Mouse (Mus musculus) Patski (cell line): ENCODE measurements around the gene Cela2a. TPM values are rescaled to one million over a fixed set of nuclear protein-coding genes. Genes with fewer than 3 reads are reported as not detected.

Source experiments
- ATAC-seq: fragments of 100-300 bp; one replicate; pipeline ENCODE4 v1.8.0; 2021
- CTCF ChIA-PET: fragments of 350-600 bp; sonication (Branson Sonifier 250); formaldehyde crosslinking; loops from one replicate; lab custom pipeline; 2022; ENCODE audit warnings: inconsistent platforms; lab: Charles Lee
- POLR2A ChIA-PET: fragments of 350-600 bp; sonication (Branson Sonifier 250); formaldehyde crosslinking; loops from one replicate; lab custom pipeline; 2022; ENCODE audit warnings: antibody characterized with exemption, inconsistent platforms; lab: Charles Lee
- DNase-seq: peaks from one replicate; pipeline ENCODE4 v3.0.0-alpha.2; 2011; ENCODE audit warnings: low read depth, low spot score
- H3K27me3 ChIP-seq: fragments of 371-371 bp; one replicate; pipeline ENCODE4 v1.5.1; 2021
- CTCF ChIP-seq: fragments of 100-300 bp; IDR thresholded peaks from one replicate; pipeline ENCODE4 v1.5.1; 2021
- in situ Hi-C: fragments of 300-500 bp; cut with MboI; formaldehyde crosslinking; loops from 3 replicates; pipeline ENCODE4 v1.11.1; 2018; ENCODE audit warnings: low pct_unique_long_range_greater_than_20kb, mixed read lengths
- polyA plus RNA-seq: library from polyadenylated mRNA; unstranded; gene quantifications from one replicate; pipeline ENCODE4 v1.2.3, GENCODE M21; 2021

Cela2a gene
- polyA plus RNA-seq, 1 experiment from 2014 or later: not detected

DNA sequence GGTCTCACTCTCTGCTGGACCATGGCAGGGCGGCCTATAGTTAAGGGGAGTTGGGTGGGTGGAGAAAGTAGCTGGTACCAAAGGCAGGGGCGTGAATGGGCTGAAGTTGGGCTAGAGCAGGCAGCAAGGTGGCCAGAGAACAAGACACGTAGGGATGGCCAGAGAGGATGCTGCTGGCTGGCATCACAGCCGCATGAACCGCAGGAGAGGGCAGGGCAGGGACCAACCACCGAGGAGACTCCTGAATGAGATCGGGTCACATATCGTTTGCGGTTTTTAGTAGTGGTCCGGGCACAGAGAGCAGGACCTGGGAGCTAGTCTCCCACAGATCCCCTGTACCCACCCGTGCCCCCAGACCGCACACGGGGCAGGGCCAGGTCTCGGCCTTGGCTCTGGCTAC is 33.4 kb upstream of the Cela2a start:
- H3K27me3 ChIP-seq: no peaks in the 10 kb centered on the region
- ATAC-seq: no peak
- TF ChIP-seq CTCF: no peak
- in situ Hi-C loops: loop anchor here (5.0 kb wide), 1 partner anchor 98 kb away; no protein-coding TSS in a partner anchor
- DNase-seq: no peak
- ChIA-PET CTCF (no interaction called here), POLR2A (no interaction called here)

GRCm38 (mm10) chr4:141858501-141858900 is 32.5 kb upstream of the Cela2a start:
- in situ Hi-C loops: loop anchor here (5.0 kb wide), 1 partner anchor 99 kb away; no protein-coding TSS in a partner anchor

GRCm38 (mm10) chr4:141857422-141857930 is 31.5 kb upstream of the Cela2a start:
- ChIA-PET CTCF (interaction anchor here (1.0 to 2.2 kb wide), 6 partner anchors 23 to 240 kb away, joined by 3 to 16 read pairs (median 4); no protein-coding TSS in a partner anchor), POLR2A (no interaction called here)
- TF ChIP-seq CTCF: no peak
- H3K27me3 ChIP-seq: no peaks in the 10 kb centered on the region
- in situ Hi-C loops: loop anchor here (5.0 kb wide), 1 partner anchor 100 kb away; no protein-coding TSS in a partner anchor
- ATAC-seq (peak; percentile 71), DNase-seq (no peak)

More at GRCm38 (mm10) chr4:141858501-141858900, 32.5 kb upstream of the Cela2a start:
- no peaks in the 10 kb centered on the region for H3K27me3 ChIP-seq
- DNase-seq (no peak), ATAC-seq (no peak)
- no peak for TF ChIP-seq CTCF
- POLR2A ChIA-PET: no interaction called here
- CTCF ChIA-PET: interaction anchor here (1.6 to 2.2 kb wide), 2 partner anchors 67 to 97 kb away, joined by 4 to 16 read pairs; no protein-coding TSS in a partner anchor

GRCm38 (mm10) chr4:141853437-141853836 is 27.5 kb upstream of the Cela2a start:
- no peak for ATAC-seq
- no peaks in the 10 kb centered on the region for H3K27me3 ChIP-seq
- no peak for DNase-seq
- ChIA-PET CTCF (interaction anchor here (1.2 to 2.9 kb wide), 5 partner anchors 11 to 103 kb away, joined by 3 to 19 read pairs (median 6); no protein-coding TSS in a partner anchor), POLR2A (no interaction called here)
- in situ Hi-C loops: no loop called here
- peak; percentile 68 for TF ChIP-seq CTCF

GRCm38 (mm10) chr4:141845999-141846398 is 20.0 kb upstream of the Cela2a start, which contains the start of gene Ctrc:
Gene Ctrc (minus strand): TSS chr4:141846359.
- no peaks in the 10 kb centered on the region for H3K27me3 ChIP-seq
- in situ Hi-C loops: loop anchor here (10.0 to 25.0 kb wide), 2 partner anchors 231 to 1166 kb away; partner anchors contain the start of gene Tmem82
- TF ChIP-seq CTCF: no peak
- DNase-seq (no peak), ATAC-seq (no peak)
- ChIA-PET POLR2A (no interaction called here), CTCF (interaction anchor here (1.1 to 1.7 kb wide), 2 partner anchors 25 to 36 kb away, joined by 3 to 4 read pairs; no protein-coding TSS in a partner anchor)

GRCm38 (mm10) chr4:141834536-141835095 is 8.7 kb upstream of the Cela2a start:
- ChIA-PET CTCF (interaction anchor here (1.0 kb wide), 1 partner anchor 17 kb away, joined by 3 read pairs; no protein-coding TSS in a partner anchor), POLR2A (no interaction called here)
- H3K27me3 ChIP-seq: no peaks in the 10 kb centered on the region
- in situ Hi-C loops: loop anchor here (25.0 kb wide), 1 partner anchor 1178 kb away; no protein-coding TSS in a partner anchor
- TF ChIP-seq CTCF: no peak
- no peak for DNase-seq
- no peak for ATAC-seq

DNA sequence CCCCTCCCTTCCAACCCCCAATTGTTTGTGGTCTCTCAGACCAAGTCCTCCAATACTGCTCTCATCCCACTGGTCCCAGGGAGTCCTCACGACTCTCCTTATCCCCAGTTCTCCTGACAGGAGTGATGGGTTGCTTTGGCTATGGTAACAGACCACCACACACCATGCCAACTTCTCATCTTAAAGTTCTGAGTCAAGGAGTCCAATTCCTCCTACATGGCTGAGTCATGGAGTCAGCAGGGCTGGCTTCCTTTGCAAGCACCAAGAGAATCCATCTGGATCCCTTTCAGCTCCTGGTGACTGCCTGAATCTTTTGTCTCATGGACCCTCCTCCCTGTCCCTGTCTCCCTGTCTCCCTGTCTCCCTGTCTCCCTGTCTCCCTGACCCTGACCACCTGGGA is 8.0 kb upstream of the Cela2a start:
- TF ChIP-seq CTCF: no peak
- POLR2A ChIA-PET: no interaction called here
- ATAC-seq: no peak
- CTCF ChIA-PET: interaction anchor here (1.0 kb wide), 1 partner anchor 17 kb away, joined by 3 read pairs; no protein-coding TSS in a partner anchor
- DNase-seq: no peak
- in situ Hi-C loops: loop anchor here (25.0 kb wide), 1 partner anchor 1178 kb away; no protein-coding TSS in a partner anchor
- no peaks in the 10 kb centered on the region for H3K27me3 ChIP-seq

DNA sequence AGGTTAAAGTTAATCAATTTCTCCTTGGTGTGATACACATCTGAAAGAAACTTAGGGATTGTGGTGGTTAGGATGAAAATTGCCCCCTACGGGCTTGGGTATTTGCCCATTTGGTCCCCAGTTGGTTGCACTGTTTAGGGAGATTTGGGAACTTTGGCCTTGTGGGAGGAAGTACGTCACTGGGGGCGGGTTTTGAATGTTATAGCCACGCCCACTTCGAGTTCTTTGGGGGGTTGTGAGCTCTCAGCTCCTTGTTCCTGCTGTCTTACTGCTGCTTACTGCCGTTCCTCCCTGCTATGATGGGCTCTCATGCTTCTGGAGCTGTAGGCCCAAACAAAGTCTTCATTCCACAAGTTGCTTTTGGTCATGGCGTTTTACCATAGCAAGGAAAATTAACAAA is 5.4 kb upstream of the Cela2a start:
- no peaks in the 10 kb centered on the region for H3K27me3 ChIP-seq
- no peak for DNase-seq
- POLR2A ChIA-PET: no interaction called here
- TF ChIP-seq CTCF: no peak
- in situ Hi-C loops: loop anchor here (25.0 kb wide), 1 partner anchor 1181 kb away; no protein-coding TSS in a partner anchor
- CTCF ChIA-PET: interaction anchor here (1.1 kb wide), 1 partner anchor 116 kb away, joined by 4 read pairs; no protein-coding TSS in a partner anchor
- ATAC-seq: no peak

DNA sequence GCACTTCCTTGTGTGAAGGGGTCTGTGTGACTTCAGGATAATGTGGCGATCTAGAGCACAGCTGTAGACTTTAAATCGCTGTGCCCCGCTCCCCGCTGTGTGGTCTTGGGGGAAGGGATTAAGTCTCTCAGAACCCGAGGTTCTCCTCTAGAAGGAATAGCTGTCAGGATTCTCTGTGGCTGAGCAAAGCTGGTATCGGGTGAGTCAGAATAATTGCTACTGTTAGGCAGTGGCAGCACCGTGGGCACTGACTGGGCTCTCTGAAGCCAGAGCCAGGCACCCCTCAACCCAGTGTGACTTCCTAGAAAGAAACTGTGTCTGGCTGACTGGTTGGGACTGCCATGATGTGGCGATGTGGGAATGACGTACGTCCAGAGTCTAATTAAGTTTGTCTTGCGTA is 4.4 kb upstream of the Cela2a start:
- CTCF ChIA-PET: interaction anchor here (1.1 kb wide), 1 partner anchor 117 kb away, joined by 4 read pairs; no protein-coding TSS in a partner anchor
- H3K27me3 ChIP-seq: no peaks in the 10 kb centered on the region
- in situ Hi-C loops: loop anchor here (25.0 kb wide), 1 partner anchor 1182 kb away; no protein-coding TSS in a partner anchor
- no peak for TF ChIP-seq CTCF
- DNase-seq: no peak
- no peak for ATAC-seq
- POLR2A ChIA-PET: no interaction called here

DNA sequence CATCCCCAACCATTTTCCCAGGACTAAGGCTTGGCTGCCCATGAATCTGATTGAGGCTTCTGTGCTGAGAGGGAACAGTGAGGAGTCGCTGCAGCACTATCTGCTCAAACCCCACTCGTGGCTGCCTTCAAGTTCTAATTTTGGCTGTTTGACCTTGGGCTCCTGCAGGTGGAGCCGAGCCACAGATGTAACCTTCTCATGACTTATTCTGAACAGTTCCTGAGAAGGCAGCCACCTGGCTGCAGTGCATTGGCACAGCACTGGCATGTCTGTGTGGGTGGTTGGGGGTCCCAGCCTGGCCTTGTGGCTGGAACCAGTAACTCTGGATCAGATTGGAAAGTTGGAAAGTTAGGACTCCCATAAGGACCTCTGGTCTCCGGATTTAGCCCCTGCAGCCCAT is 2.2 kb upstream of the Cela2a start:
- H3K27me3 ChIP-seq: no peaks in the 10 kb centered on the region
- no peak for ATAC-seq
- no peak for DNase-seq
- POLR2A ChIA-PET: no interaction called here
- in situ Hi-C loops: loop anchor here (25.0 kb wide), 1 partner anchor 1184 kb away; no protein-coding TSS in a partner anchor
- TF ChIP-seq CTCF: no peak
- CTCF ChIA-PET: no interaction called here

DNA sequence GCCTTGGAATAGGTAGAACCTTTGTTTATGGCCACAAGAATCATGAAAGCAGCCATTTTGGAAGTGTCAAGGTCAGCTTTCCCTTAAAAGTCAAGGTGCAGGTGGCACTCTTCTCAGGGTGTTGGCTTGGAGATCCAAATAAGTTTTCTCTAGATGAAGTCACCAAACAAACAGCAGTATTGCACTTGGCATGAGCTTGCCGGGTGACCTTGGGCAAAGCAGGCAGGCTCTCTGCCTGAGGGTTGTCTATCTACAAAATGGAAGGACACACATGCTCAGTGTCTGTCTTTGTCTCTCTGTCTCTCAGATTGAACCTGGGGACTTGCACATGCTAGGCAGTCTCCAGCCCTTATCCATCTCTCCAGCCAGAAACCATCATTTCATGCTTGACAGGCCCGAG is 1.4 kb upstream of the Cela2a start:
- in situ Hi-C loops: loop anchor here (25.0 kb wide), 1 partner anchor 1185 kb away; no protein-coding TSS in a partner anchor
- POLR2A ChIA-PET: no interaction called here
- TF ChIP-seq CTCF: no peak
- DNase-seq: no peak
- no peak for ATAC-seq
- H3K27me3 ChIP-seq: no peaks in the 10 kb centered on the region
- CTCF ChIA-PET: no interaction called here
